Mouse (Mus musculus) 416B (cell line): ENCODE measurements around the gene Gm5930.
"Not testable (repeated sequence)": the region's sequence is repeated elsewhere in the genome, so short reads cannot be mapped to it uniquely, and the experiment has no call there.

Source experiments
- DNase-seq: peaks from one replicate; pipeline ENCODE4 v3.0.0; 2011; ENCODE audit warnings: low read depth

Gm5930 gene

GRCm38 (mm10) chr14:44338484-44338883 lies at the start of gene Gm5930:
Gene Gm5930, minus strand, starts transcription at chr14:44338584.
- not testable (repeated sequence) for DNase-seq

DNA sequence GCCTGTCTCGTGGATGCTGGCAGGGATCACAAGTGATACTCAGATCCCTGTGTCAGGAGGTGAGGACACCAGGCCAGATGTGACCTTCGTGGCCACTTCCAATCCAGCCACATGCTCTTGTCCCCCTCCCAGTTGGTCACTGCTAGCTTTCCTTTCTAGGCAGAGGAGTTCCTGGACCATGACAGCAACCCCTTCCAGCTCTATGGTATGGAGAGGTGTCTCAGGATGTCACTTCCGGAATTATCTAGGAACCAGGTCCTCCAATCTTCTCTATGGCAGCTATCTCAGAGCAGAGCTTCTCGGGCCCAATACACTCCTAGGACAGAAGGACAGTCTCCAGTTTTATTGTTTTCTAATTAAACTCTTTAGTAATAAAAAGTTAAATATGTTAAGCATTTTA lies 45.8 kb upstream of the Gm5930 start:
- DNase-seq, result not testable (repeated sequence)

DNA sequence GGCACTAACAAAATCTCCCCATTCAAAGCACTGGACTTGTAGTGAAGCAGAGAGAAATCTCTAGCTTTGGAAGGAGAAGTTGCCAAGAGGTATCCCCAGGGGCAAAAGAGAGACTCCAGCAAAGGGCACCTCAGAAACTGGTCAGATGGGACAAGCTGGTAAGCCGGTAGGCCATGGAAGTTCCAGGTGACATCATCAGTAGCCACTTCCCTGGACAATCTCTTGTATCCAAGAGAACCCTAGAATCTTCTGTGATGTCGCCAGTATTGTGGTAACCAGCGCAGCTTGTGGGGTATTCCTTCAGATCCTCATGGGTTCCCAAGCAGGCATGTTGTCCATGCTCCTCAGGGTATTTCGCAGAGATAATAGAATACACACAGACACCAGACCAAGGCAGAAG lies 26.7 kb upstream of the Gm5930 start, which contains the start of gene Gm8229:
Gene Gm8229, plus strand, starts transcription at position 301 of the 400 bp plus-strand sequence.
- not testable (repeated sequence) for DNase-seq

- DNase-seq, result not testable (repeated sequence)
These were observed 23.9 kb upstream of the Gm5930 start for GRCm38 (mm10) chr14:44362301-44362700.

DNA sequence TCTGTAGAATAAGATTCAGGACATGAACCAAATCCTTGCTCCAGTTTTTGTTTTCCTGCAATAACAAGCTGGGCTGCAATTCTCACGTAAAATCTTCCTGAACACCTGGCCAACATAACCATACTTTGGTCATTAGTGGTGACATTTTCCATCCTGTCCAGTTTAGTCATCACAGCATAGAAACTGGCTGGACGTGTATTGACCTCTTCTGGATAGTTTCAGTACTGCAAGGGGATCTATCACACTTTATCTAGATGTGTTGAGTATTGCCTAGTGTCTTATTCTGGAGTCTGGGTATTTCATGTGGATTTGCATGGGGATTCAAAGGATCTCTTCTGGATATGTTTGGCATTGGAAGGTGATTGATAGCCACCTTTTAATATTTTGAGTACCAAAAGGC lies 23.0 kb upstream of the Gm5930 start:
- DNase-seq, result not testable (repeated sequence)

- DNase-seq, result not testable (repeated sequence)
These were observed 26.3 kb downstream of the Gm5930 start for GRCm38 (mm10) chr14:44312049-44312448.

DNA sequence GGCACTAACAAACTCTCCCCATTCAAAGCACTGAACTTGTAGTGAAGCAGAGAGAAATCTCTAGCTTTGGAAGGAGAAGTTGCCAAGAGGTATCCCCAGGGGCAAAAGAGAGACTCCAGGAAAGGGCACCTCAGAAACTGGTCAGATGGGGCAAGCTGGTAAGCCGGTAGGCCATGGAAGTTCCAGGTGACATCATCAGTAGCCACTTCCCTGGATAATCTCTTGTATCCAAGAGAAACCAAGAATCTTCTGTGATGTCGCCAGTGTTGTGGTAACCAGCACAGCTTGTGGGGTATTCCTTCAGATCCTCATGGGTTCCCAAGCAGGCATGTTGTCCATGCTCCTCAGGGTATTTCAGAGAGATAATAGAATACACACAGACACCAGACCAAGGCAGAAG lies 53.1 kb downstream of the Gm5930 start, which contains the start of gene Gm8220:
Gene Gm8220, plus strand, starts transcription at position 301 of the 400 bp plus-strand sequence.
- not testable (repeated sequence) for DNase-seq
